Mouse (Mus musculus): ENCODE results near the gene Ptprk. TPM values are rescaled to one million over a fixed set of nuclear protein-coding genes. Genes with fewer than 3 reads are reported as not detected.
A peak's percentile ranks its signal among the peaks of the same experiment; 100 is the strongest.

The Ptprk gene
- polyA plus RNA-seq, 1 experiment from 2014 or later, result 8.3 TPM

- ATAC-seq (ENCODE audit: low read depth), result no peak
- Histone ChIP-seq H3K4me3 (ENCODE audit: low read depth, low read length) (no peak overlapping the region), H3K4me2 (ENCODE audit: low read depth, low read length) (no peak overlapping the region), H3K27ac (ENCODE audit: low read length) (no peak overlapping the region), H3K9me3 (replicated peaks; ENCODE audit: control insufficient read depth, low read length) (no peaks in the 10 kb centered on the region), H3K4me1 (ENCODE audit: control insufficient read depth, low read depth, low read length) (no peaks in the 10 kb centered on the region), H3K27me3 (ENCODE audit: control insufficient read depth, insufficient read depth, low read depth, low read length) (no peaks in the 10 kb centered on the region), H3K9ac (ENCODE audit: low read depth, low read length) (no peak overlapping the region), H3K36me3 (ENCODE audit: control insufficient read depth, insufficient read depth) (no peaks in the 10 kb centered on the region)
- 71% methylated on average over 9 of the region's 9 CpGs for WGBS (ENCODE audit: insufficient replicate concordance)
Measured at GRCm38 (mm10) chr10:28492206-28492605, 417.6 kb downstream of the Ptprk start.

- Histone ChIP-seq H3K27ac (ENCODE audit: low read length) (no peak overlapping the region), H3K4me3 (ENCODE audit: low read depth, low read length) (no peak overlapping the region), H3K4me2 (ENCODE audit: low read depth, low read length) (no peak overlapping the region), H3K4me1 (ENCODE audit: control insufficient read depth, low read depth, low read length) (no peaks in the 10 kb centered on the region), H3K9ac (ENCODE audit: low read depth, low read length) (no peak overlapping the region), H3K36me3 (ENCODE audit: control insufficient read depth, insufficient read depth) (no peaks in the 10 kb centered on the region), H3K9me3 (replicated peaks; ENCODE audit: control insufficient read depth, low read length) (no peaks in the 10 kb centered on the region), H3K27me3 (ENCODE audit: control insufficient read depth, insufficient read depth, low read depth, low read length) (no peaks in the 10 kb centered on the region)
- no peak for ATAC-seq (ENCODE audit: low read depth)
- 66% methylated on average over 14 of the region's 14 CpGs for WGBS (ENCODE audit: insufficient replicate concordance)
Measured at GRCm38 (mm10) chr10:28492870-28493269, 418.2 kb downstream of the Ptprk start.

GRCm38 (mm10) chr10:28493271-28493861, 418.7 kb downstream of the Ptprk start:
- Histone ChIP-seq H3K9me3 (replicated peaks; ENCODE audit: control insufficient read depth, low read length) (no peaks in the 10 kb centered on the region), H3K4me3 (ENCODE audit: low read depth, low read length) (no peak overlapping the region), H3K27ac (ENCODE audit: low read length) (no peak overlapping the region), H3K27me3 (ENCODE audit: control insufficient read depth, insufficient read depth, low read depth, low read length) (no peaks in the 10 kb centered on the region), H3K36me3 (ENCODE audit: control insufficient read depth, insufficient read depth) (no peaks in the 10 kb centered on the region), H3K4me2 (ENCODE audit: low read depth, low read length) (no peak overlapping the region), H3K9ac (ENCODE audit: low read depth, low read length) (no peak overlapping the region), H3K4me1 (ENCODE audit: control insufficient read depth, low read depth, low read length) (no peaks in the 10 kb centered on the region)
- 74% methylated on average over 7 of the region's 7 CpGs for WGBS (ENCODE audit: insufficient replicate concordance)
- no peak for ATAC-seq (ENCODE audit: low read depth)

GRCm38 (mm10) chr10:28497791-28498190, 423.2 kb downstream of the Ptprk start:
- 75% methylated on average over 1 of the region's 1 CpGs for WGBS (ENCODE audit: insufficient replicate concordance)
- Histone ChIP-seq H3K4me2 (ENCODE audit: low read depth, low read length) (no peak overlapping the region), H3K27ac (ENCODE audit: low read length) (no peak overlapping the region), H3K4me1 (ENCODE audit: control insufficient read depth, low read depth, low read length) (no peaks in the 10 kb centered on the region), H3K4me3 (ENCODE audit: low read depth, low read length) (no peak overlapping the region), H3K9ac (ENCODE audit: low read depth, low read length) (no peak overlapping the region), H3K9me3 (replicated peaks; ENCODE audit: control insufficient read depth, low read length) (no peaks in the 10 kb centered on the region), H3K27me3 (ENCODE audit: control insufficient read depth, insufficient read depth, low read depth, low read length) (no peaks in the 10 kb centered on the region), H3K36me3 (ENCODE audit: control insufficient read depth, insufficient read depth) (no peaks in the 10 kb centered on the region)
- ATAC-seq (ENCODE audit: low read depth), result no peak

- Histone ChIP-seq H3K4me3 (ENCODE audit: low read depth, low read length) (no peak overlapping the region), H3K9me3 (replicated peaks; ENCODE audit: control insufficient read depth, low read length) (no peaks in the 10 kb centered on the region), H3K27ac (ENCODE audit: low read length) (no peak overlapping the region), H3K27me3 (ENCODE audit: control insufficient read depth, insufficient read depth, low read depth, low read length) (no peaks in the 10 kb centered on the region), H3K36me3 (ENCODE audit: control insufficient read depth, insufficient read depth) (no peaks in the 10 kb centered on the region), H3K9ac (ENCODE audit: low read depth, low read length) (no peak overlapping the region), H3K4me2 (ENCODE audit: low read depth, low read length) (no peak overlapping the region), H3K4me1 (ENCODE audit: control insufficient read depth, low read depth, low read length) (no peaks in the 10 kb centered on the region)
- no peak for ATAC-seq (ENCODE audit: low read depth)
- WGBS (ENCODE audit: insufficient replicate concordance), result 38% methylated on average over 3 of the region's 3 CpGs
Measured at GRCm38 (mm10) chr10:28498504-28498903, 423.9 kb downstream of the Ptprk start.

- WGBS (ENCODE audit: insufficient replicate concordance), result 51% methylated on average over 2 of the region's 2 CpGs
- H3K27ac ChIP-seq (ENCODE audit: low read length), result no peak overlapping the region
- no peak overlapping the region for H3K9ac ChIP-seq (ENCODE audit: low read depth, low read length)
- no peaks in the 10 kb centered on the region for H3K36me3 ChIP-seq (ENCODE audit: control insufficient read depth, insufficient read depth)
- H3K9me3 ChIP-seq (replicated peaks; ENCODE audit: control insufficient read depth, low read length), result no peaks in the 10 kb centered on the region
- H3K4me1 ChIP-seq (ENCODE audit: control insufficient read depth, low read depth, low read length), result no peaks in the 10 kb centered on the region
- no peaks in the 10 kb centered on the region for H3K27me3 ChIP-seq (ENCODE audit: control insufficient read depth, insufficient read depth, low read depth, low read length)
- H3K4me3 ChIP-seq (ENCODE audit: low read depth, low read length), result no peak overlapping the region
- ATAC-seq (ENCODE audit: low read depth), result no peak
- H3K4me2 ChIP-seq (ENCODE audit: low read depth, low read length), result no peak overlapping the region
Measured at GRCm38 (mm10) chr10:28513601-28514000, 439.0 kb downstream of the Ptprk start.

GRCm38 (mm10) chr10:28516147-28516546, 441.5 kb downstream of the Ptprk start:
- 28% methylated on average over 5 of the region's 5 CpGs for WGBS (ENCODE audit: insufficient replicate concordance)
- no peaks in the 10 kb centered on the region for H3K36me3 ChIP-seq (ENCODE audit: control insufficient read depth, insufficient read depth)
- H3K27ac ChIP-seq (ENCODE audit: low read length), result no peak overlapping the region
- no peak for ATAC-seq (ENCODE audit: low read depth)
- no peak overlapping the region for H3K4me2 ChIP-seq (ENCODE audit: low read depth, low read length)
- no peaks in the 10 kb centered on the region for H3K4me1 ChIP-seq (ENCODE audit: control insufficient read depth, low read depth, low read length)
- H3K9ac ChIP-seq (ENCODE audit: low read depth, low read length), result no peak overlapping the region
- no peaks in the 10 kb centered on the region for H3K27me3 ChIP-seq (ENCODE audit: control insufficient read depth, insufficient read depth, low read depth, low read length)
- no peak overlapping the region for H3K4me3 ChIP-seq (ENCODE audit: low read depth, low read length)
- H3K9me3 ChIP-seq (replicated peaks; ENCODE audit: control insufficient read depth, low read length), result no peaks in the 10 kb centered on the region

- H3K9ac ChIP-seq (ENCODE audit: low read depth, low read length), result no peak overlapping the region
- ATAC-seq (ENCODE audit: low read depth), result peak; percentile 30; the same call in 1 of the 2 replicates
Measured at GRCm38 (mm10) chr10:28518297-28518696, 443.7 kb downstream of the Ptprk start.

GRCm38 (mm10) chr10:28519861-28520260, 445.2 kb downstream of the Ptprk start:
- no peak overlapping the region for H3K4me3 ChIP-seq (ENCODE audit: low read depth, low read length)
- H3K27ac ChIP-seq (ENCODE audit: low read length), result no peak overlapping the region
- no peaks in the 10 kb centered on the region for H3K36me3 ChIP-seq (ENCODE audit: control insufficient read depth, insufficient read depth)
- no peak for ATAC-seq (ENCODE audit: low read depth)
- WGBS (ENCODE audit: insufficient replicate concordance), result 35% methylated on average over 1 of the region's 1 CpGs
- no peaks in the 10 kb centered on the region for H3K9me3 ChIP-seq (replicated peaks; ENCODE audit: control insufficient read depth, low read length)
- no peaks in the 10 kb centered on the region for H3K27me3 ChIP-seq (ENCODE audit: control insufficient read depth, insufficient read depth, low read depth, low read length)
- H3K4me2 ChIP-seq (ENCODE audit: low read depth, low read length), result no peak overlapping the region
- H3K9ac ChIP-seq (ENCODE audit: low read depth, low read length), result no peak overlapping the region
- H3K4me1 ChIP-seq (ENCODE audit: control insufficient read depth, low read depth, low read length), result no peaks in the 10 kb centered on the region

More at GRCm38 (mm10) chr10:28518297-28518696, 443.7 kb downstream of the Ptprk start:
- H3K4me1 ChIP-seq (ENCODE audit: control insufficient read depth, low read depth, low read length), result no peaks in the 10 kb centered on the region
- no peaks in the 10 kb centered on the region for H3K36me3 ChIP-seq (ENCODE audit: control insufficient read depth, insufficient read depth)
- H3K4me3 ChIP-seq (ENCODE audit: low read depth, low read length), result no peak overlapping the region
- no peak overlapping the region for H3K27ac ChIP-seq (ENCODE audit: low read length)
- H3K27me3 ChIP-seq (ENCODE audit: control insufficient read depth, insufficient read depth, low read depth, low read length), result no peaks in the 10 kb centered on the region
- H3K4me2 ChIP-seq (ENCODE audit: low read depth, low read length), result no peak overlapping the region
- H3K9me3 ChIP-seq (replicated peaks; ENCODE audit: control insufficient read depth, low read length), result no peaks in the 10 kb centered on the region
- WGBS (ENCODE audit: insufficient replicate concordance), result 8% methylated on average over 3 of the region's 3 CpGs

Measured in liver, embryonic 16.5 days (tissue).